Mouse (Mus musculus) heart, embryonic 14.5 days (tissue): ENCODE results near the gene Ntf3. TPM values are rescaled to one million over a fixed set of nuclear protein-coding genes. Genes with fewer than 3 reads are reported as not detected.

Source experiments
- ATAC-seq: fragments of 200-750 bp; cut with Nextera tagmentation; 2 replicates; pipeline ENCODE4 v1.8.0; 2017; ENCODE audit warnings: low read depth, moderate TSS enrichment; ENCODE audit not compliant: insufficient number of reproducible peaks, insufficient read depth, low FRiP score
- H3K27ac ChIP-seq, 2 experiments: fragments of 200-500 bp in 1 of 2; fragments of 300-500 bp in 1 of 2; sonication (generic) in 1 of 2; replicated peaks in 1 of 2; 2 replicates each; pipeline ENCODE4 v1.5.1; 2012 to 2014; ENCODE audit warnings: low read depth in 2 of 2, low read length in 2 of 2, control low read depth in 1 of 2, mild to moderate bottlenecking in 1 of 2, mixed read lengths in 1 of 2; ENCODE audit not compliant: control insufficient read depth in 1 of 2, insufficient read depth in 1 of 2
- H3K27me3 ChIP-seq: fragments of 300-500 bp; sonication (generic); 2 replicates; pipeline ENCODE4 v1.6.1; 2014; ENCODE audit warnings: mild to moderate bottlenecking, low read length, control low read depth; ENCODE audit not compliant: control insufficient read depth, insufficient read depth
- H3K36me3 ChIP-seq: fragments of 300-500 bp; sonication (generic); 2 replicates; pipeline ENCODE4 v1.6.1; 2014; ENCODE audit warnings: mild to moderate bottlenecking, control low read depth, low read length, mixed read lengths; ENCODE audit not compliant: control insufficient read depth, insufficient read depth
- H3K4me1 ChIP-seq, 2 experiments: fragments of 200-500 bp in 1 of 2; fragments of 300-500 bp in 1 of 2; sonication (generic) in 1 of 2; 2 replicates each; pipeline ENCODE4 v1.6.1; 2012 to 2014; ENCODE audit warnings: low read length in 2 of 2, control low read depth in 1 of 2, mixed read lengths in 1 of 2; ENCODE audit not compliant: control insufficient read depth in 2 of 2, insufficient read depth in 2 of 2
- H3K4me2 ChIP-seq: fragments of 300-500 bp; sonication (generic); 2 replicates; pipeline ENCODE4 v1.6.1; 2014; ENCODE audit warnings: mild to moderate bottlenecking, low read length
- H3K4me3 ChIP-seq, 2 experiments: fragments of 200-500 bp in 1 of 2; fragments of 300-500 bp in 1 of 2; sonication (generic) in 1 of 2; 2 replicates each; pipeline ENCODE4 v1.5.1; 2012 to 2014; ENCODE audit warnings: low read length in 2 of 2, mild to moderate bottlenecking in 2 of 2, control low read depth in 1 of 2, low read depth in 1 of 2, moderate library complexity in 1 of 2; ENCODE audit not compliant: control insufficient read depth in 1 of 2, insufficient read depth in 1 of 2
- H3K9ac ChIP-seq: fragments of 300-500 bp; sonication (generic); 2 replicates; pipeline ENCODE4 v1.6.1; 2014; ENCODE audit warnings: mild to moderate bottlenecking, low read length
- H3K9me3 ChIP-seq: fragments of 300-500 bp; sonication (generic); 2 replicates; pipeline ENCODE4 v1.6.1; 2016; ENCODE audit warnings: low read length, control low read depth; ENCODE audit not compliant: control insufficient read depth
- WGBS: fragments of 180-500 bp; shearing (Covaris S2); extraction: QIAGEN DNeasy Blood & Tissue Kit; methylation state at CpG from one replicate; pipeline ENCODE4 v1.1.7; 2014; 5-methylcytosine and 5-hydroxymethylcytosine counted together
- polyA plus RNA-seq: library from polyadenylated mRNA; unstranded; fragments of >200 nt; fragmentation: Nextera tagmentation; extraction: Ambion mirVana; gene quantifications from 2 replicates; pipeline ENCODE4 v1.2.1, GENCODE M21; 2014

The Ntf3 gene
- polyA plus RNA-seq, 1 experiment from 2014 or later: 8.5 TPM

DNA sequence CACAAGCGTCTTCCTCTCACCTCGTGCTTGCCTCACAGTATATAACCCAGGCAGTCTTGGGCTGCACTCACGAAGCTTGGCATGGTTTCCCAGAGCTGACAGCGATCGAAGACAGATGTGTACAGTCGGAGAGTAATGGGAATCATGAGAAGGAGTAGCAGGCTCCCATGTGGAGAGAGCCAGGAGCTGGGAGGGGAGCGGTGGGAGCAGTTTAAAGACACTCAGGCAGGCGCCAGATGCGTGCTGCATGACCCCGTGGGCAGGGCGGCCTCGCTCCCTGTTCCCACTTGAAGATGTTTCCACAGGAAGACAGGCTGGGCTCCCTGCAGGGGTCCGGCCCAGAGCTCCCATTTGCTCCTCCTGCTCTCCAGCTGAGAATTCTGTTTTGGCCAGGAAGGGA lies 25.2 kb downstream of the Ntf3 start:
- H3K27ac ChIP-seq: peak overlapping the region; percentile 62 to 71
- WGBS: 11% methylated on average over 13 of the region's 13 CpGs
- H3K9ac ChIP-seq: no peak overlapping the region; the same call in 1 of the 2 replicates
- no peak overlapping the region for H3K4me3 ChIP-seq
- no peaks in the 10 kb centered on the region for H3K27me3 ChIP-seq
- no peaks in the 10 kb centered on the region for H3K9me3 ChIP-seq
- peaks cover 25 to 40% of the 10 kb centered on the region in 2 experiments for H3K4me1 ChIP-seq
- H3K4me2 ChIP-seq: peak overlapping the region; percentile 46
- no peaks in the 10 kb centered on the region for H3K36me3 ChIP-seq
- peak; percentile 66 for ATAC-seq

- peak overlapping the region in 1 of 2 experiments; percentile 71; a peak in 3 of 4 replicates for H3K27ac ChIP-seq
- ATAC-seq: peak; percentile 63
- H3K27me3 ChIP-seq: no peaks in the 10 kb centered on the region
Observed at GRCm38 (mm10) chr6:126140961-126141360, 25.7 kb downstream of the Ntf3 start.

GRCm38 (mm10) chr6:126140416-126140815 lies 26.3 kb downstream of the Ntf3 start:
- WGBS: 17% methylated on average over 2 of the region's 2 CpGs
- Histone ChIP-seq H3K4me1 (peaks cover 25 to 40% of the 10 kb centered on the region in 2 experiments), H3K4me3 (no peak overlapping the region), H3K27ac (peak overlapping the region; percentile 28 to 40; a peak in 2 of 4 replicates), H3K9ac (peak overlapping the region; percentile 8; the same call in 1 of the 2 replicates), H3K27me3 (no peaks in the 10 kb centered on the region), H3K9me3 (no peaks in the 10 kb centered on the region), H3K4me2 (no peak overlapping the region), H3K36me3 (no peaks in the 10 kb centered on the region)
- no peak for ATAC-seq

More at GRCm38 (mm10) chr6:126140961-126141360, 25.7 kb downstream of the Ntf3 start:
- Histone ChIP-seq H3K9ac (no peak overlapping the region), H3K4me2 (peak overlapping the region; percentile 46), H3K36me3 (no peaks in the 10 kb centered on the region), H3K4me1 (peaks cover 25 to 40% of the 10 kb centered on the region in 2 experiments), H3K4me3 (no peak overlapping the region), H3K9me3 (no peaks in the 10 kb centered on the region)
- 25% methylated on average over 6 of the region's 6 CpGs for WGBS

DNA sequence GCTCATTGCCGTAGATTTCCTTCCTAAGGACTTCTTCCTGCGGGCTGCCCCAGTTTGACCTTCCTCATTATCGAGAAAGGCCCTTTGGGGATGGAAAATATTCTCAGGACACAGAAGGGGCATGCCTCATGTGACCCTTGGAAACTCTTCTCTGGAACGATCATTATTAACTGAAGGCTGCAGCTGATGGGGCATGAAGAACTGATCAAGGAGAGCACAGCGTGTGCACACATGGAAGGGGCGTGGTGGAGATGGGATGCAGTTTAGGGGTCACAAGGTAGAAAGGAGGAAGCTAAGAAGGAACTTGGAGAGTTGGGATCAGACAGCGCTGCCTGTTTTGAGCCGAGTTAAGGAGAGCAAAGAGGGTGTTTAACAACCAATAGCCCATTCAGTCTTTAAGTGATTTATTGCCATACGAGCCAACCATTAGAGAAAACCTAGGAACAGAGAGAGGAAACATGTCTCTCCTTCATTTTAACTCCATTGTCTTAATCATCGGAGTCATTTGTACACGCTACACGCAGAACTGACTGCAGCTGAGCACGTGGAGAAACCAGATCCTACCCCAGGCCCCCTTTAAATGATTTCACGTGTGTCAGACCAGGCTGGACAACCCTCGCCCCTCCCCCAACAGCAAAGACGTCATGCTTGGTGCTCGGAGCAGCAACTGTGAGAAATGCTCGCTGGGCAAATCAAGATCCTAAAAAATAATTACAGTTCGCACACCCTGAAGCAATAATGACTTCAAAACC lies 32.4 kb downstream of the Ntf3 start:
- ATAC-seq: no peak
- Histone ChIP-seq H3K9me3 (no peaks in the 10 kb centered on the region), H3K4me2 (no peak overlapping the region), H3K27me3 (no peaks in the 10 kb centered on the region), H3K4me3 (no peak overlapping the region), H3K9ac (no peak overlapping the region), H3K36me3 (no peaks in the 10 kb centered on the region), H3K4me1 (peaks cover 0 to 4% of the 10 kb centered on the region in 2 experiments; a peak in 1 of 4 replicates), H3K27ac (no peak overlapping the region)
- WGBS: 77% methylated on average over 19 of the region's 19 CpGs

DNA sequence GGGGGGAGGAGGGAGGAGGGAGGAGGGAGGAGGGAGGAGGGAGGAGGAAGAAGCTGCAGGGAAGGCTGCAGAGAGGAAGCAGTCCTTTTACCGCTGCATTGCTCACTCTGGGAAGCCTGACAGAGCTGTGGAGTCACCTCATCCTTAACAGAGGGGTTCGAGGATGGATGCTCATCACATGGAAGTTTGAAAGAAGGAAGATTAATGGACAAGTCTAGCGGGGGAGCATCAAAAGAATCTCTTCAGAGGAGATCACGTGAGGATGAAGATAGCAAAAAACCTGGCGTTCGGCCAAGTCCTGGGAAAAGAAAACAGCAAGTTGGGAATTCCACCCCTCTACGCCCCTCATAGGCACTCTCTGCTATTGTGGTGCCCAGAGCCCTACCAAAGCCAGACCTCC lies 38.5 kb downstream of the Ntf3 start:
- WGBS: 35% methylated on average over 7 of the region's 7 CpGs
- Histone ChIP-seq H3K9me3 (no peaks in the 10 kb centered on the region), H3K36me3 (no peaks in the 10 kb centered on the region), H3K9ac (no peak overlapping the region), H3K4me3 (no peak overlapping the region), H3K4me2 (no peak overlapping the region), H3K27me3 (no peaks in the 10 kb centered on the region), H3K27ac (no peak overlapping the region), H3K4me1 (peaks cover 4 to 9% of the 10 kb centered on the region in 2 experiments; a peak in 3 of 4 replicates)
- ATAC-seq: no peak

- Histone ChIP-seq H3K9me3 (no peaks in the 10 kb centered on the region), H3K27ac (no peak overlapping the region), H3K4me1 (peaks cover 7 to 10% of the 10 kb centered on the region in 2 experiments; a peak in 3 of 4 replicates), H3K4me3 (no peak overlapping the region), H3K4me2 (no peak overlapping the region), H3K27me3 (no peaks in the 10 kb centered on the region), H3K9ac (no peak overlapping the region), H3K36me3 (no peaks in the 10 kb centered on the region)
- 48% methylated on average over 1 of the region's 1 CpGs for WGBS
- ATAC-seq: no peak
Observed at GRCm38 (mm10) chr6:126118247-126118646, 48.5 kb downstream of the Ntf3 start.

DNA sequence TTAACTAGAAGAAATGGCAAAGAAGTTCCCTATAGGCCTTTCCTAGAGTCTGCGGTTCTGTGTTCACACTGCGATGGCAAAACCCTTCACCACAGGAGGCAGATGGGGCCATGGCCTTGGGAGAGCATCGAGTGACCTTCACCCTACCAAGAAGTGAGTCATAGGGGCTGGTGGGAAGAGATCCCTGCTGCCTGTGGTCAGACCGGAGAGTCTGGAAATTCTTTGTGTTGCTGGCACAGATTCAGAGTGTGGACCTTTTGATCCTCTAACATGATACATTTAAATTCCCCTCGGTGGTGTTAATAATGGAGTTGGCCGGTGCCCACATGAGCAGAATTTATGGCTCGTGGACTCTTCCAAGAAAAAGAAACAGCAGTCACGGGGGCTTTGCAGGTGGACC lies 49.5 kb downstream of the Ntf3 start:
- Histone ChIP-seq H3K36me3 (no peaks in the 10 kb centered on the region), H3K4me3 (no peak overlapping the region), H3K27ac (no peak overlapping the region), H3K9ac (no peak overlapping the region), H3K9me3 (no peaks in the 10 kb centered on the region), H3K4me1 (peaks cover 7 to 10% of the 10 kb centered on the region in 2 experiments; a peak in 3 of 4 replicates), H3K27me3 (no peaks in the 10 kb centered on the region), H3K4me2 (no peak overlapping the region)
- WGBS: 71% methylated on average over 8 of the region's 8 CpGs
- no peak for ATAC-seq
